Mouse (Mus musculus) embryonic stem cell, embryonic (primary cell): ENCODE measurements around the gene Ube2m.

Source experiments
- CTCF ChIA-PET, 4 experiments: fragments of 300-600 bp in 2 of 4; fragments of 350-600 bp in 2 of 4; sonication (Branson Sonifier 250); formaldehyde crosslinking; loops; one replicate each; lab custom pipeline; 2022; ENCODE audit warnings: inconsistent platforms in 2 of 4; lab: Charles Lee
- POLR2A ChIA-PET, 4 experiments: fragments of 300-600 bp in 2 of 4; fragments of 350-600 bp in 2 of 4; sonication (Branson Sonifier 250); formaldehyde crosslinking; loops; one replicate each; lab custom pipeline; 2022; ENCODE audit warnings: antibody characterized with exemption in 4 of 4, inconsistent platforms in 1 of 4; lab: Charles Lee

The Ube2m gene

DNA sequence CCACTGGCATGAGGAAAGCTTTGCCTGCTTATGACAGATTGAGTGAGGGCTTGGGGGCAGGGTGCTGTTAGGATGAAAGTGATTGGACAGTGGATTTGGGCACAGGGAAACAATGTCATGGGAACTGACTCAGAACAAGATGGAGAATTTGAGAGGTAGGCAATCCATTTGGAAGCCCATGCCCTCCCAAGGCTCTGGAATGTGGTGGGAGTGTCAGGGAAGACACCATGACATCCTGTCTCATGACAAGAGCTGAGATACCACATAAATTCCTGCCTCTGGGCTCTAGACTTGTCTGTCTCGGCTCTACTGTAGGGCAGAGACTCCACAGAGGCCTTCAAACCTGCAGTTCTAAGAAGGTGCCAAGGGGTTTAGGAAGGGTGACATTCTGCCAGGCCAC, 3.2 kb upstream of the Ube2m start:
- POLR2A ChIA-PET = interaction anchor here (0.5 to 21.4 kb wide), 26 partner anchors 7 to 138 kb away, joined by 3 to 694 read pairs (median 6); partner anchors contain the start of genes Rps5 (in 2 of the 4), Zbtb45 (in 2 of the 4), Chmp2a (in 1 of the 4) and Mzf1 (in 1 of the 4)
- CTCF ChIA-PET = interaction anchor here in 1 of 4 experiments (1.2 kb wide), 1 partner anchor 31 kb away, joined by 3 read pairs; the partner anchor contains the start of gene Zbtb45

DNA sequence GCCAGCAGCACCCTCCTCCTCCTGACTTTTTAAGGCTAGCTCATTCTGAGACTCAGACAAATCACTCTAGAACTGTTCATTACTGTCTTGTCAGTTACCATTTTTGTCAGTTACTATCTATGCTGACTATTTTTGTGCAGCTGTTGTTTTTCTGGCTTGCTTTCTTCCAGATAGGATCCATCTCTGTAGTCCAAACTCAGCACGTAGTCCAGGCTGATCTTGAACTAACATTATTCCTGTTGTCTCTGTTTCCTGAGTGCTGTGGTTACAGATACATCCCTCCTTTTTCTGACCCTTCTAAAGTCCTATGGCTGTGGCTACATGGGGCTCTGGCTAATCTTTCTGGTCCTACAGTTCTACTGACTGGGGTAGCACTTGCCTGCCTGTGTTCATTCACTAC, 1.1 kb upstream of the Ube2m start:
- ChIA-PET POLR2A (interaction anchor here (0.8 to 21.4 kb wide), 41 partner anchors 8 to 136 kb away, joined by 3 to 694 read pairs (median 5); partner anchors contain the start of genes Zbtb45 (in 3 of the 4), Rnf225 (in 2 of the 4), Rps5 (in 2 of the 4) and Slc27a5 (in 2 of the 4)), CTCF (interaction anchor here in 1 of 4 experiments (0.7 to 0.9 kb wide), 2 partner anchors 29 to 32 kb away, joined by 3 to 4 read pairs; partner anchors contain the start of gene Zbtb45)

DNA sequence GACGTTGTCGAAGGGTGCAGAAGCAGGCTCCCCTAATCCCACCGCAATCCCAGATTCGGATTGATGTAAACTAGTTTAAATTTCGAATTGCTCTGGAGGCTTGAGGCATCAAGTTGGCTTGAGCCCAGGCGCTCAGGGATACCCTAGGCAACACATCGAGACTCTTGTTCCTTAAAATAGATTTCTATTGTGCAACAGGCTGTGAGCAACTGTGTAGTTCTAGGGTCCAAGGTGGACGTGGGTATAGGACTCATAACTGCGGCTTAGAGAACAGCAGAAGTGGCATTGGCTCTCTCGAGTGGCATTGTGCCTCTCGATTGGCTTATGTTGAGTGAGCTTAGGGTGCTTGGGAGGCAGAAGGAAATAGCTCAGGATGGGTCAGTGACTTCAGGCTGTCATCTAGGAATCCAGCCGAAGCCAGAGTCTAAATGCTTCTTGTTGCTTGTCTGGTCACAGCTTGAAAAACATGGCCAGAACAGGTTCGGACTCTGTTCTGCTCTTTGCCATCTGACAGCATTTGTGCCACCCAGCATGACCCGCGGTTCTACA, 620 bp upstream of the Ube2m start:
- POLR2A ChIA-PET = interaction anchor here (0.7 to 21.4 kb wide), 48 partner anchors 9 to 135 kb away, joined by 3 to 694 read pairs (median 5); partner anchors contain the start of genes Zbtb45 (in 3 of the 4), Zfp446 (in 3 of the 4), Mzf1 (in 2 of the 4) and Rnf225 (in 2 of the 4)

DNA sequence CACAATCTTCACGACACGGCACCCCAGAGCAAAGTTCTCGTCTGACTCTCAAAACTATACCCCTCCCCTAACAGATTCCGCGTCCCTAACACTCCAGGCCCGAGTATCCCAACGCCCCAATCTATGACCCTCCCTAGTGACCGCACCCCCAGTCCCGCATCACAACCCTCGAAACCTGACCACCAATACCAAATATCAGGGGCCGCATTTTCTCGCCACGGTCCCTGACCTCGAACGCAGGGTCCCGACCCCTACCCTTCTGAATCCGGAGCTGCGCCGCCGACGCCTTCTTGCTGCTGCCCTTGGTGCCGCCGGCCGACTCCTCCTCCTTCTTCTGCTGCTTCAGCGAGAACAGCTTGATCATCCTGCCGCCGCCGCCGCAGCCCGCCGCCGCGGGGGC, 709 bp downstream of the Ube2m start:
- ChIA-PET POLR2A (interaction anchor here (0.6 to 21.4 kb wide), 37 partner anchors 9 to 134 kb away, joined by 3 to 694 read pairs (median 7); partner anchors contain the start of genes Zbtb45 (in 4 of the 4), Rnf225 (in 2 of the 4), Rps5 (in 2 of the 4) and Zfp446 (in 2 of the 4)), CTCF (interaction anchor here in 2 of 4 experiments (0.7 to 1.7 kb wide), 2 partner anchors 27 kb away, joined by 4 to 7 read pairs; partner anchors contain the start of gene Zbtb45 (in 2 of the 2))

More for the DNA sequence above, 620 bp upstream of the Ube2m start:
- CTCF ChIA-PET = interaction anchor here in 1 of 4 experiments (0.9 kb wide), 1 partner anchor 29 kb away, joined by 3 read pairs; the partner anchor contains the start of gene Zbtb45

DNA sequence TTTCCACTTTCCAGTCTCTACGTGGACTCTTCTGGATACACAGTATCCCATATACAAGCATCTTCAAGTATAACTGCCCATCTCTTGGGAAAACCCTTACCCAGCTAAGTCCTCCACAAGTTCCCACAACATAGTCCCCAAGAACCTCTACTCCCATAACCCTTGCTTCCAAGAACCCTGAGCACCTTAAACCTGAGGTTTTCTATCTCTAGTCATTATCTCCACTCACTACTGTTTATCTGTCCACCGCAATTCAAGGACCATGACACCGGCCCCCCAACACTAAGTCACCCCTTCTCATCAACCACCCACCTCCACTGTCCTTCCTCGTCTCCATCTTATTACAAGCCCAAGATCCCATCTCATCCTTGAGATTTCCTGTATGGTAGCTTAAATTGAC, 1.3 kb downstream of the Ube2m start:
- POLR2A ChIA-PET = interaction anchor here (0.9 to 21.4 kb wide), 25 partner anchors 8 to 127 kb away, joined by 3 to 694 read pairs (median 10); partner anchors contain the start of genes Zbtb45 (in 3 of the 4), Rps5 (in 2 of the 4), Zfp446 (in 2 of the 4) and Mzf1 (in 1 of the 4)
- CTCF ChIA-PET = interaction anchor here in 1 of 4 experiments (1.7 kb wide), 1 partner anchor 27 kb away, joined by 7 read pairs; the partner anchor contains the start of gene Zbtb45

DNA sequence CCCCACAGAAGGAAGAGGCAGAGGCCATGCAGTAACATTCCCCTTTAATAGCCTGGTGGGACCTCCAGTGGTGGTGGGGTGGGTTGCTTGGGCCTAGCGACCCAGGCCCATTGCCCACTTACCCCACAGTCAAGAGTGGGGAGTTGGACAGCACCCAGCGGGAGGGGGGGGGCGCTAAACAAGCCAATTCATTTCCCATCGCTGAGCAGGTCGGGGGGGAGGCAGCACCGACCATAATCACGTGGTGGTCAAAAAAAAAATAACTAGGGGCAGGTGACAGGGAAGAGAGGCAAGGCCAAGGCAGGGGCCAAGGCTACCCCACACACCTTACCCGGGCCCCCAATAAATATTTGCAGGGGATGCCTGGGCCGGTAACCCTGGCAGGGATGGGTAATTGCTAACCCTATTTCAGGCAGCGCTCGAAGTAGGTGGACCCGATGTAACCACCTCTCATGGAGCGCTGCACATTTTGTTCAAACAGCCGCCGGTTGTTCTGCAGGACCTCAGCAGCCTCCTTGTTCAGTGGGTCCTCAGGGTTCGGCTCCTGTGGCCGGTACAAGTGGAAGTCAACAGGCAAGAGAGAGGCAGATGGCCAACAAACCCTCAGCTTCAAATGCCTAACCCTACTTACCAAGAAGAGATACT, 2.7 kb downstream of the Ube2m start:
- ChIA-PET POLR2A (interaction anchor here in 3 of 4 experiments (1.0 to 21.4 kb wide), 30 partner anchors 7 to 155 kb away, joined by 3 to 694 read pairs (median 10); partner anchors contain the start of genes Rps5 (in 3 of the 3), Zbtb45 (in 3 of the 3), Zfp446 (in 3 of the 3) and Mzf1 (in 2 of the 3)), CTCF (no interaction called here)

DNA sequence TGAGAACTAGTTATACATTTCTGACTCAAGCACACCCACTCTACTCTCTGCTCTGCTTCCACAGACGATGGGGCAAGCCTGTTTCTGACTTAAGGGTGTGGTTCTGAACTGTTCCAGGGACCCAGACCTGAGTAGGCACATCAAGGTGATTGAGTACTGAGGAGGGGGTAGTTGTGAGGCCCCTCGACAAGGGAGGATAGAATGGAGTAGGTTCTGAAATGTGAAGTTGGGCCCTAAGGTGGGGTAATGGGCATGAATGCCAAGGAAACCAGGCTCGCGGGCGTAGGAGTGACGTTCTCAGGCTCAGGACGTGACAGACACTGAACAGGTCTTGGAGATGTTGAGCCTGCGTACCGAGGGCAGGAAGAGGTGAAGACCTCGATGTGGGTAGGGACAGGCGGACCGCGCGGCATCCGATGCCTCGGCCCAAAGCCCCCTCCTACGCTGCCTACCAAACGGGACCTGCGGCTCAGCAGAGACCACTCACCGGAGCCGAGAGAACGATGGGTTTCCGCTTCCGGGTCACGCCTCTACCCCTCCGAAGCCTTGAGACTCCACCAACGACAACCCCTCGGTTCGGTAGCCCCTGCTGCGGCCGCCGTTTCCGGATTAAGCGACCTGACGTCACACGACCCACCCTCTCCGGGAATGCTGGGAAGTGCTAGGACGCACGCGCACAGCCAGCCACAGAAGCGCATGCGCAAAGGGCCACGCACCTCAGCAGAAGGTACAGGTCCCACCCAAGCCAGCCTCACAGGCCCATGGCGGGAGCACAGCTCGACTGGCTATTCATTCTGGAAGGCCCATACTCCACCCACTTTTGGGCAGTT, 3.7 kb downstream of the Ube2m start, which contains the start of gene Chmp2a:
TSS of gene Chmp2a (minus strand) at position 660 of the 830 bp plus-strand sequence.
- ChIA-PET CTCF (interaction anchor here in 1 of 4 experiments (1.4 kb wide), 1 partner anchor 24 kb away, joined by 3 read pairs; the partner anchor contains the start of gene Zbtb45), POLR2A (interaction anchor here in 3 of 4 experiments (0.9 to 21.4 kb wide), 33 partner anchors 7 to 154 kb away, joined by 3 to 694 read pairs (median 7); partner anchors contain the start of genes Rps5 (in 3 of the 3), Zbtb45 (in 3 of the 3), Zfp446 (in 3 of the 3) and Mzf1 (in 2 of the 3))

DNA sequence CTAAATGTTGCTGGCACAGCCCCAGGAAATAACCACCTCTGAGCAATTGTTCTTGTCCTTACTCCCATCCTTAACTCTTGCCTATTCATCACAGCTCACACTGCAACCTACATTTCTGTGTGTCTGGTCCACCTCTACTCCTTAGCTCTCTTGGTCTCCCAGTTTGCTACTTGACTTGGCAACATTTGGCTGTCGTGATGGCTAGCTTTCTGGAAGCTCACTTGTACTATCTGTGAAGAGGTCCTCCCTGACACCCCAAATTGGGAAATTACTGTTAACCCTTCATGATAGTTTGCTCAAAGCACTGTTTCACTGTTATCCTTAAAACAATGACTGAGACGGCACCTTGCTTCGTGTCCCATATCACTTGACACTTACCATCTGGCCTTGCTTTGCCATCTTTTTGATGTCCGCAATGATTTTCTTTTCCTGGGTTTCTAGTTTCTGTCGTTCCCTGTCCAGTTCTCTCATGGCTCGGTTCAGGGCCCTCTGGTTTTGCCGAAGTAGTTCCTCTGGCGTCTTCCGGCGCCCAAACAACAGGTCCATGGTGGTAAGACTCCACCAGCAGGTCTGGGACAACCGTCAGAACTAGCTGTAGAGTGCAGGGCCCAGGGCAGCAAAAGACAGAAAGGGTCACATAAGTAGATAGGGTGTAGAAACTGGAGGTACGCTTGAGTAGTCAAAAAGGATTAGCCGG, 4.5 kb downstream of the Ube2m start:
- ChIA-PET POLR2A (interaction anchor here (0.7 to 21.4 kb wide), 22 partner anchors 9 to 107 kb away, joined by 3 to 694 read pairs (median 8); partner anchors contain the start of genes Zfp446 (in 3 of the 4), Rnf225 (in 2 of the 4), Zbtb45 (in 2 of the 4) and Mzf1 (in 1 of the 4)), CTCF (interaction anchor here in 2 of 4 experiments (1.4 kb wide), 2 partner anchors 23 to 24 kb away, joined by 3 read pairs; partner anchors contain the start of gene Zbtb45 (in 2 of the 2))

DNA sequence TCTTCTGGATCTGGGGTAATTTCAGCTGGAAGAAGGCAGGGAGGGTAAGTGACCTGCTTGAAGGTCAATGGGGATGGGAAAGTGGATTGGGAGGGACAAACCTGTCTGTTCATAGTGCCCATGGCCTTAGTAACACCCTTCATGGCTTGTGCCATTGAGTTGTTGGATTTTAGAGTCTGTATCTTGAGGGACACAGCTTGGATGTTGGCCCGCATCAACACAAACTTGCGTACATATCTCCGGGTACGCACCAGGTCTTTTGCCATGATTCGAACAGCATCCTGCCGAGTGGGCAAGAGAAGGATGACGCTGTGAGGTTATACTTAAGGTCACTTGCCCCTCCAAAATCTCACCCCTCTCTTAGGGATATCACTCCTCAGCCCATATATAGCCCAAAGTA, 5.5 kb downstream of the Ube2m start:
- POLR2A ChIA-PET = interaction anchor here (0.6 to 21.4 kb wide), 26 partner anchors 8 to 111 kb away, joined by 3 to 694 read pairs (median 5); partner anchors contain the start of genes Zfp446 (in 3 of the 4), Rps5 (in 2 of the 4), Zbtb45 (in 2 of the 4) and Rnf225 (in 1 of the 4)
- CTCF ChIA-PET = interaction anchor here in 1 of 4 experiments (1.4 kb wide), 1 partner anchor 23 kb away, joined by 3 read pairs; the partner anchor contains the start of gene Zbtb45

DNA sequence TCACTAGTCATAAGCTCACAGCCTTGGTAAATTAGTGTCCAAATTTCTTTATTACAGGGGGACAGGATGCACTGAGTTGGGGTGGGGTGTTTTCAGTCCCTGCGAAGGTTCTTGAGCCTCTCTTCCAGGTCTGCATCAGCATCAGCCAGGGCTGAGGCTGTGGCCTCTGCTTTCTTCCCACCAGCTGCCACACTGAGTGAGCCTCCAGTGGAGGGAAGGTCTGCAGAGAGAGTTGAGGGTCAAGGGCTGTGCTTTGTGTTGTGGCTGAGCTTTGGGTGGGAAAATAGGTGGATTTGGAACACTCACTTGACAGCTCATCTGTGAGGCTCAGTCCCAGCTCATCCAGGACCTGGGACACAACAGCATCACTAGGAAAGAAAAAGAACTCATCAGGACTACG, 6.1 kb downstream of the Ube2m start:
- POLR2A ChIA-PET = interaction anchor here (0.6 to 21.4 kb wide), 27 partner anchors 9 to 110 kb away, joined by 3 to 694 read pairs (median 4); partner anchors contain the start of genes Rps5 (in 3 of the 4), Zbtb45 (in 3 of the 4), Zfp446 (in 3 of the 4) and Rnf225 (in 1 of the 4)

DNA sequence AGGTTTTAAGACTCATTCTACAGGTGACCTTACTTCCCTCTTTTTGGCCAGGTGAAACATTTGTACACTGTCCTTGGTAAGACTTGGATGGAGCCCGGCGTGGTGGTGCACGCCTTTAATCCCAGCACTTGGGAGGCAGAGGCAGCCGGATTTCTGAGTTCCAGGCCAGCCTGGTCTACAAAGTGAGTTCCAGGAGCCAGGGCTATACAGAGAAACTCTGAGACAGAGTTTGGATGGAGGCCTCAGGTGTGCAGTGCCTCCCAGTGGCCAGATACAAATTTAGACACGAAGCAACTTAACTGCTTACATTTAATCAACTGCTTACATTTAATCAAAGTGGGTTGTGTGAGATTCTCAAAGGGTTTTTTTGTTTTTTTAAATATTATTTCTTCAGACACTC, 7.0 kb downstream of the Ube2m start:
- CTCF ChIA-PET = interaction anchor here in 1 of 4 experiments (1.2 to 2.0 kb wide), 4 partner anchors 17 to 25 kb away, joined by 5 to 8 read pairs (median 5); partner anchors contain the start of gene Zbtb45

More for the DNA sequence above, 6.1 kb downstream of the Ube2m start:
- CTCF ChIA-PET = no interaction called here

DNA sequence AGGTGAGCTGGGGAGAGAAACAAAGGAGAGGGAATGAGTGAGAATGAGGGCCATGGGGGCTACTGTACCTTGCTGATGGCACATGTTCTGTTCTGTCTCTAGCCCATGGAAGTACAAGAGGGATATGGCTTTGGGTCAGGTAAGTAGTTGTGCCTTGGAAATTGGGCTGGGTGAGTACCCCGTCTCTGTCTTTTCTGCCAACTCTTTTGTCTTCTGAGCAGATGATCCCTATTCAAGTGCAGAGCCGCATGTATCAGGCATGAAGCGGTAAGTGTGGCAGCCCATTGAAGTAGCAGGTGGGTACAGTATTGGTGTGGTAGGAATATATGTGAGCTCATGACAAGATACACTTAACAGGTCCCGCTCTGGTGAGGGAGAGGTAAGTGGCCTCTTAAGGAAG, 9.1 kb downstream of the Ube2m start:
- CTCF ChIA-PET = interaction anchor here in 1 of 4 experiments (1.0 kb wide), 1 partner anchor 18 kb away, joined by 3 read pairs; no protein-coding TSS in a partner anchor
- POLR2A ChIA-PET = interaction anchor here in 3 of 4 experiments (0.5 to 21.4 kb wide), 28 partner anchors 8 to 195 kb away, joined by 3 to 694 read pairs (median 5); partner anchors contain the start of genes Ube2m (in 3 of the 3), Zbtb45 (in 3 of the 3), Zfp446 (in 3 of the 3) and Rnf225 (in 2 of the 3)

More for the DNA sequence above, 7.0 kb downstream of the Ube2m start:
- POLR2A ChIA-PET = interaction anchor here (0.8 to 21.4 kb wide), 19 partner anchors 8 to 127 kb away, joined by 3 to 694 read pairs (median 17); partner anchors contain the start of genes Zbtb45 (in 4 of the 4), Rps5 (in 2 of the 4), Chmp2a (in 1 of the 4) and Rnf225 (in 1 of the 4)

DNA sequence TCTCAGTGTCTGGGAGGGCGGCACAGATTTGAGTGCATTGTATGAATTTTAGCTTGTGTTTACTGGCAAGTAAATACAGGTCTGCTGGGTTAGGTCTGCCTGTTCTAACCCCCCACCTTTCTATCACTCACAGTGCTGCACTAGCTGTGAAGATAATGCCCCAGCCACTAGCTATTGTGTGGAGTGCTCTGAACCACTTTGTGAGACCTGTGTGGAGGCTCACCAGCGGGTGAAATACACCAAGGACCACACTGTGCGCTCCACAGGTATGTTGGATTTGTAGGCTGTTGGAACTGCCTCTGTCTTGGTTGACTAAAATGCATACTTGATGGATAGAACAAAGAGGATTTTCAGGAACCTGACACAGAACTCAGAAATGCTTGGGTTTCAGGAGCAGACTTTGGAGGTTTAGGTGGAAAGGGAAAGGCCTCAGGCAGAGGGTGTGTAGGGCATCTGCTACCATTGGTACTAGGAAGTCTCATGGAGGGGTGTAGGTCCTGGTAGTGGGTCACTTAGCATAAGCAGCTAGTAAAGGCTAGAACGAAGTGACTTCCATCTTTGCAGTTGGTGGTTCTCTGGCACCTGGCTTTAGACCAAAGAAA, 12.5 kb downstream of the Ube2m start:
- ChIA-PET CTCF (interaction anchor here in 1 of 4 experiments (2.7 kb wide), 1 partner anchor 15 kb away, joined by 8 read pairs; the partner anchor contains the start of gene Zbtb45), POLR2A (interaction anchor here (0.6 to 21.4 kb wide), 29 partner anchors 9 to 122 kb away, joined by 3 to 694 read pairs (median 7); partner anchors contain the start of genes Chmp2a (in 3 of the 4), Zbtb45 (in 3 of the 4), Mzf1 (in 2 of the 4) and Rnf225 (in 2 of the 4))

DNA sequence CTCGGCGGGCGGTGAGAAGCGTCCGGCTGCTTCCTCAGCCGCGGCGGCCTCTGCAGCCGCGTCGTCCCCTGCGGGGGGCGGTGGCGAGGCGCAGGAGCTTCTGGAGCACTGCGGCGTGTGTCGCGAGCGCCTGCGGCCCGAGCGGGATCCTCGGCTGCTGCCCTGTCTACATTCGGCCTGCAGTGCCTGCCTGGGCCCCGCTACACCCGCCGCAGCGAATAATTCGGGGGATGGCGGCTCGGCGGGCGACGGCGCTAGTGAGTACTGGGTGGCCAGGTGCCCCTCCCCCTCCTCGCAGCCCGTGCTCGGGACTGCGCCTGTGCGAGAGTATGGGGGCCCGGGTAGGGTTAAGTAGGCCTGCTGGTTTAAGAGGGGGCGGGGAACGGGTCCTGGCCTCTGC, 13.3 kb downstream of the Ube2m start:
- ChIA-PET CTCF (no interaction called here), POLR2A (interaction anchor here in 3 of 4 experiments (0.9 to 21.4 kb wide), 20 partner anchors 8 to 103 kb away, joined by 3 to 694 read pairs (median 8); partner anchors contain the start of genes Chmp2a (in 3 of the 3), Zbtb45 (in 3 of the 3), Rnf225 (in 2 of the 3) and Ube2m (in 2 of the 3))
